Mouse (Mus musculus): ENCODE results near the gene Tmem136. TPM values are rescaled to one million over a fixed set of nuclear protein-coding genes. Genes with fewer than 3 reads are reported as not detected.
A peak's percentile ranks its signal among the peaks of the same experiment; 100 is the strongest.

The Tmem136 gene
- total and polyA plus RNA-seq, 2 experiments from 2014 or later: 8.4 to 11.6 TPM

DNA sequence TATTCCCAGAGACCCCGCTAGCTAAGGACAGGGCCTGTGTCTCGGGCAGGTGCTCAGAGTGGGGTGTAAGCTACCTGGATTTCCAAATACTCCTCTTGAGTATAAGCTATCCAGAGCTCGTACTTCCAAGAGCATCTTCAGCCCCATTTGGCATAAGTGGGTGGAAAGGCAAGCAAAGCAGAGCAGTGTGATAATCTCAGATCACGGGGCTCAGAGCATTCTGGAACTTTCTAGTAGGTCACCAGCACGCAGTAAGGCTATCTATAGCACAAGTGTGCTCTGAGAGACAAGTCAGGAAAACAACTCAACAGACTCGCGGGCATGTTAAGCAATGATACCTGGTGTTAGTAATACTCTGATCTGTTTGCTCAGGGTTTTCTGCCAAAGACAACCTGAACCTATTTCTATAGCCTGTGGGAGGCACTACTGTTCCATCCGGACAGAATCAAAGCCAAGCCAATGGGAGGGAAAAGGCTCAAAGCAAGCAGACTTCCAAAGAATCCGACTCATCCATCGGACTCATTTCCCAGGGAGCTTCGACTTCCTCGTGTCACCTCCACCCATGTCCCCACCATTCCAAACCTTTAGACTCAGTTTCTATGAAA is 27.9 kb upstream of the Tmem136 start:
- ATAC-seq (no peak), DNase-seq (ENCODE audit: low spot score) (peak; percentile 37)
- Histone ChIP-seq H3K4me1 (ENCODE audit: insufficient read depth, low read length) (no peaks in the 10 kb centered on the region), H3K4me2 (ENCODE audit: low read depth, low read length) (no peak overlapping the region), H3K27me3 (ENCODE audit: insufficient read depth, low read length) (no peaks in the 10 kb centered on the region), H3K27ac (no peak overlapping the region), H3K9ac (replicated peaks; ENCODE audit: low read length) (no peak overlapping the region), H3K4me3 (ENCODE audit: low read length) (no peak overlapping the region), H3K9me3 (ENCODE audit: low read length) (no peaks in the 10 kb centered on the region), H3K36me3 (ENCODE audit: insufficient read depth, low read length) (no peaks in the 10 kb centered on the region)
- WGBS: 76% methylated on average over 12 of the region's 12 CpGs
- TF ChIP-seq CTCF (IDR thresholded peaks at IDR 0.05; ENCODE audit: low read depth): peak; percentile 44

DNA sequence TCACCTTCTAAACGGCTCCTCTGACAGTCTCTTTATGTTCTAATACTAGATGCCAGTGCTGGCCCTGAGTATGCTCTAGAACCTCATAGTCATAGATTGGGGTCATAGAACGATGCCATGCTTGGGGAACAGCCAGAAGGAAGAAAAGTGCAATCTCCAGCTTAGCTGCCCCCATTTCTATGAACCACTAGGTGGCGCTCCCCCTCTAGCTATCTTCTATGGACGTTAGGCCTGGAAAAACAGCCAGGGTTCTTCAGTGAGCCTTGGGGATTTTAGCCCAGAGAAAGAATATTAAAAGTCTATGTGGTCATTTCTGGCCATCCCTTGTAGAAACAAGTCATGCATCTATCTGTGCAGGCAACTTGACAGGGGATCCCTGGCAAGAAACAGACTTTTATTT is 25.5 kb upstream of the Tmem136 start:
- no peaks in the 10 kb centered on the region for H3K9me3 ChIP-seq (ENCODE audit: low read length)
- H3K27ac ChIP-seq: no peak overlapping the region
- no peaks in the 10 kb centered on the region for H3K27me3 ChIP-seq (ENCODE audit: insufficient read depth, low read length)
- H3K4me3 ChIP-seq (ENCODE audit: low read length): no peak overlapping the region
- peak; percentile 96 for TF ChIP-seq CTCF (IDR thresholded peaks at IDR 0.05; ENCODE audit: low read depth)
- DNase-seq (ENCODE audit: low spot score) (peak; percentile 84), ATAC-seq (0 out of 2 replicates have a peak, but pooled peaks have one; percentile 58)
- H3K4me1 ChIP-seq (ENCODE audit: insufficient read depth, low read length): no peaks in the 10 kb centered on the region
- no peaks in the 10 kb centered on the region for H3K36me3 ChIP-seq (ENCODE audit: insufficient read depth, low read length)
- no peak overlapping the region for H3K9ac ChIP-seq (replicated peaks; ENCODE audit: low read length)
- no peak overlapping the region for H3K4me2 ChIP-seq (ENCODE audit: low read depth, low read length)
- WGBS: 5% methylated on average over 4 of the region's 4 CpGs

DNA sequence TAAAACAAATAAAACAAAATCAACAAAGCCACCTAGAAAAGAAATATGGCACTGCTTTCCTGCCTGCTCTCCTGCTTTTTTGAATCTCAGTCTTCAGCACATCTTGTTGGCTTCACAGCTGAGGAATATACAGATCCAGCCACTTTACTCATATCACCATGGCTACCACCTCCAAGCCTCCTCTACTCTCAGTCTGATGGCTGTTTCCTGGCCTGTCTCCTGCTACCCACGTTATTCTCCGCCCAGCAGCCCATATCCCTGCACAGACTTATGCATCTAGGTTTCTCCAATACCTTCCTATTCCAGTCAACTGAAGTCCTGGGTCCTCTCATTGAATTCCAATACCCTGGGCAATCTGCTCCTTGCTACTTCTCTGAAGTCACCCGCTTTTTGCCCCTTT is 17.2 kb upstream of the Tmem136 start:
- 78% methylated on average over 3 of the region's 3 CpGs for WGBS
- no peaks in the 10 kb centered on the region for H3K27me3 ChIP-seq (ENCODE audit: insufficient read depth, low read length)
- H3K4me2 ChIP-seq (ENCODE audit: low read depth, low read length): no peak overlapping the region
- DNase-seq (ENCODE audit: low spot score): no peak
- no peak for TF ChIP-seq CTCF (IDR thresholded peaks at IDR 0.05; ENCODE audit: low read depth)
- no peaks in the 10 kb centered on the region for H3K4me1 ChIP-seq (ENCODE audit: insufficient read depth, low read length)
- H3K9me3 ChIP-seq (ENCODE audit: low read length): no peaks in the 10 kb centered on the region
- H3K4me3 ChIP-seq (ENCODE audit: low read length): no peak overlapping the region
- ATAC-seq: no peak
- no peaks in the 10 kb centered on the region for H3K36me3 ChIP-seq (ENCODE audit: insufficient read depth, low read length)
- H3K9ac ChIP-seq (replicated peaks; ENCODE audit: low read length): no peak overlapping the region
- no peak overlapping the region for H3K27ac ChIP-seq

DNA sequence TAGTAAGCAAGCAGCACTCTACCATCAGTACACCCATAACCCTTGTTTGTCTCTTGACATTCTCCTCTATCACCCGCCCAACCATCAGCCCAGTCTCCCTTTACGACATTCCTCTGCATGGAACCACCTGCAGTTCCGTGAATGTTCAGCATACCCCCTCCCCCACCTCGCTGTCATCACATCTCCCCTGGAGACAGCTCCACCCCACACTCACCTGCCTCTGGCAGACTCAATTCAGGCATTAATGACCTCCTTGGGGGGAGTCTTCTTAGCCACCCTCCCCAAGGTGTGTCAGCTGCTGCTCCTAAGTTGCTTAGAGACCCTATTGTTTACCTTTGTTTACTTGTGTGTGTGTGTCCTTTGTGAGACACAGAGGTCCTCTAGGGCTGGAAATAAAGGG is 16.0 kb upstream of the Tmem136 start:
- H3K27ac ChIP-seq: no peak overlapping the region
- no peak overlapping the region for H3K4me2 ChIP-seq (ENCODE audit: low read depth, low read length)
- H3K4me1 ChIP-seq (ENCODE audit: insufficient read depth, low read length): 0 out of 2 replicates have a peak, but pooled peaks cover 3% of the 10 kb centered on the region
- H3K9me3 ChIP-seq (ENCODE audit: low read length): no peaks in the 10 kb centered on the region
- WGBS: 52% methylated on average over 4 of the region's 4 CpGs
- no peak for TF ChIP-seq CTCF (IDR thresholded peaks at IDR 0.05; ENCODE audit: low read depth)
- no peaks in the 10 kb centered on the region for H3K27me3 ChIP-seq (ENCODE audit: insufficient read depth, low read length)
- ATAC-seq (no peak), DNase-seq (ENCODE audit: low spot score) (no peak)
- no peaks in the 10 kb centered on the region for H3K36me3 ChIP-seq (ENCODE audit: insufficient read depth, low read length)
- H3K4me3 ChIP-seq (ENCODE audit: low read length): no peak overlapping the region
- no peak overlapping the region for H3K9ac ChIP-seq (replicated peaks; ENCODE audit: low read length)

DNA sequence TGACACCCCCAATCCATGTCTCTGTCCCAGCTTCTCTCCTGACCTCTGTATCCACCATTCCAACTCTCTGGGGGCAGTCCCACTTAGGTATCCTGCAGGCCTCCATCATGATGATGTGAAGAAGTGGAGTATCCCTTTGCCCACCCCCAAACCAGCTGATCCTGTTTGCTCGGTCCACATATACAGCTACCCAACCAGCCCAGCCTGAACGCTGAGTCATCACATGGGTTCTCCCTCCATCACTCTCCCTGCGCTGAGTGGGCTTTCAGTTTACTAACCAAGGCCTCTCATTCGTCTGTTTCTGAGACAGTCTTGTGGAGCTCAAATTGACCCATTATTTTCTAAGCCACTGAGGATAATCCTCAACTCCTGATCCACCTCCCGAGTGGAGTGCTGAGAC is 15.6 kb upstream of the Tmem136 start:
- Histone ChIP-seq H3K27me3 (ENCODE audit: insufficient read depth, low read length) (no peaks in the 10 kb centered on the region), H3K36me3 (ENCODE audit: insufficient read depth, low read length) (no peaks in the 10 kb centered on the region), H3K27ac (no peak overlapping the region), H3K4me2 (ENCODE audit: low read depth, low read length) (no peak overlapping the region), H3K4me3 (ENCODE audit: low read length) (no peak overlapping the region), H3K9me3 (ENCODE audit: low read length) (no peaks in the 10 kb centered on the region), H3K4me1 (ENCODE audit: insufficient read depth, low read length) (0 out of 2 replicates have a peak, but pooled peaks cover 6% of the 10 kb centered on the region), H3K9ac (replicated peaks; ENCODE audit: low read length) (no peak overlapping the region)
- no peak for TF ChIP-seq CTCF (IDR thresholded peaks at IDR 0.05; ENCODE audit: low read depth)
- DNase-seq (ENCODE audit: low spot score) (no peak), ATAC-seq (no peak)
- WGBS: 80% methylated on average over 5 of the region's 5 CpGs

DNA sequence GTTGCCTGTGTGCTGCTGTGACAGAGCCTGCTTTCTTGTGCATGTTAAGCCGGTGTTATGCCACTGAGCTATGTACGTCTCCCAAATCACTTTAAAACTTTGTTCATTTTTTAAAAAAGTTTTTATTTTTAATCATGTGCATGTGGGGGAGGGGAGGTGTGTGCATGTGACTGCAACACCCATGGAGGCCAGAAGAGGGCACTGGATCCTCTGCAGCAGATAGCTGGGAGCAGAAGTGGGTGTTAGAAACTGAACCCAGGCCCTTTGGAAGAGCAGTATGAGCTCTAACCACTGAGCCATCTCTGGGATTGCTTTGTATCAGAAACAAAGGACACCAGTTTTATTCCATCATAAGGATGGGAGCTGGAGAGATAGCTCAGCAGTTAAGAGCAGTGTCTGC is 14.3 kb upstream of the Tmem136 start:
- no peaks in the 10 kb centered on the region for H3K36me3 ChIP-seq (ENCODE audit: insufficient read depth, low read length)
- no peak overlapping the region for H3K4me2 ChIP-seq (ENCODE audit: low read depth, low read length)
- peak; percentile 21; the same call in 1 of the 2 replicates for TF ChIP-seq CTCF (IDR thresholded peaks at IDR 0.05; ENCODE audit: low read depth)
- no peak overlapping the region for H3K9ac ChIP-seq (replicated peaks; ENCODE audit: low read length)
- H3K27me3 ChIP-seq (ENCODE audit: insufficient read depth, low read length): no peaks in the 10 kb centered on the region
- DNase-seq (ENCODE audit: low spot score) (no peak), ATAC-seq (no peak)
- H3K4me1 ChIP-seq (ENCODE audit: insufficient read depth, low read length): 0 out of 2 replicates have a peak, but pooled peaks cover 6% of the 10 kb centered on the region
- no peak overlapping the region for H3K27ac ChIP-seq
- 95% methylated on average over 2 of the region's 2 CpGs for WGBS
- H3K4me3 ChIP-seq (ENCODE audit: low read length): no peak overlapping the region
- H3K9me3 ChIP-seq (ENCODE audit: low read length): no peaks in the 10 kb centered on the region

DNA sequence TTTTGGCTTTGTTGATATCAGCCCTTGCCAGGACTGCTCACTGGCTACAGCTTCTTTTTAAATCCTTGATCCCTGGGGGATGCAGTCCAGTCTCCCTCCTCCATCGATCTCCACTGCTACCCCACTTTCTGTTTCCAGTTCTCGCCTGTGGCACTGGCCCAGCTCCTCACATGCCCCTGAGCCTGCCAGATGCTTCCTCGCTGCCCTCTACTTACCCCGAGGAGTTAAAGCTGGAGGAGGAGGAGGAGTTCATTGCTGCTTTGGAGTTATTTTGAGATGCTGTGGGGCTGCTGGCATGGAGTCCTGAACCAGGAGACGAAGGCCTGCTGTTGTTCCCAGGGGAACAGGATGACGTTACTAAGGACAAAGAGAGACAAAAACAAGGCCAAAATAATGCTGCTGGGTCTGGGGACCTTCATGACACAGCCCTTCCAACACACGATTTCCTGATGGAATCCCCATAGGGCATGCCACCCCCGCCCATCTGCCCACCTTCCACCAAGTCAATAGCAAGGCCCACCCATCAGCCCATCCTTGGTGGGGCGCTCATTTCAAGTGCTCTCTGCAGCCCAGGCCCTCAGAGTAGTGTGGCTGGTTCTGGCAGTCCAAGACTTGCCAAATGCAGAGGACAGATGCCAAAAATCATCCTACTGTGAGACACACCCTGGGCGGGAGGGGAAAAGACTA is 10.9 kb upstream of the Tmem136 start:
- whole genome bisulfite sequencing: 51% methylated on average over 10 of the region's 10 CpGs
- DNase-seq (ENCODE audit: low spot score): no peak
- Histone ChIP-seq H3K4me2 (ENCODE audit: low read depth, low read length) (no peak overlapping the region), H3K36me3 (ENCODE audit: insufficient read depth, low read length) (no peaks in the 10 kb centered on the region), H3K27ac (no peak overlapping the region), H3K4me1 (ENCODE audit: insufficient read depth, low read length) (0 out of 2 replicates have a peak, but pooled peaks cover 6% of the 10 kb centered on the region), H3K9ac (replicated peaks; ENCODE audit: low read length) (no peak overlapping the region), H3K27me3 (ENCODE audit: insufficient read depth, low read length) (no peaks in the 10 kb centered on the region), H3K9me3 (ENCODE audit: low read length) (no peaks in the 10 kb centered on the region), H3K4me3 (ENCODE audit: low read length) (no peak overlapping the region)
- ATAC-seq: no peak
- TF ChIP-seq CTCF (IDR thresholded peaks at IDR 0.05; ENCODE audit: low read depth): no peak
